Mouse (Mus musculus) adrenal gland, postnatal 0 days (tissue): ENCODE data around the gene Lrp5. TPM values are rescaled to one million over a fixed set of nuclear protein-coding genes. Genes with fewer than 3 reads are reported as not detected.

Source experiments
- polyA plus RNA-seq: library from polyadenylated mRNA; unstranded; fragments of >200 nt; fragmentation: Nextera tagmentation; extraction: Ambion mirVana; gene quantifications from 2 replicates; pipeline ENCODE4 v1.2.1, GENCODE M21; 2015

Lrp5 gene
- polyA plus RNA-seq, result 2.4 and 4.7 TPM in 2 replicates

DNA sequence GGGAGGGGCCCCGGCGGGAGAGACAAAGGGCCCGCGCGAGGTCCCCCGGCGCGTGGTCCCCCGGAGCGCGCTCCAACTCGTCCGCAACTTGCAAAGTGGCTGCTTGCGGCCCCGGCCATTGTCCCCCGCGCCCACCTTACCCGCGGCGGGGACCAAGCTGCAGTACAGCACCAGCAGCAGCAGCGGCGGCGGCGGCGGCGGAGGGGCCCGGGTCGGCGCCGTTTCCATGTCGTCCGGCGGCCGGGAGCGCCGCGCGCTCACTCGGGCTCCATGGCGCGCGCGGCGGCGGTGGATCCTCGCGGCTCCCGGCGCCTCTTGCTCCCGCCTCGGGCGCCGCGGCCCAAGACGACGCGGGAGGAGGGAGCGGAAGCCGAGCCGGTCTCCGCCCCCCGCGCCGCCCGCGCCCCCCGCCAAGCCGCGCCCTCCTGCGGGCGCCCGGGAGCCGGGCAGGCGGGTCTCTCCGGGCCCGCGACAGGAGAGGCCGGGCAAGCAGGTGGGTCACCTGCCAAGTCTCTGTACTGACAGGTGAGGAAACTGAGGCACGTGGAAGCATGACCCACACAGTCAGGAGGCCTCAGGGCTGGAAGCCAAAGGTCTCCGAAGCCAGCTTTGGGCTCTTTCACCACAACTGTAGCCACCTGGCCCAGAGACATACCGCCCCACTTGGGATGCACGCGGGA lies at the start of gene Lrp5:
Lrp5 (minus strand) TSS at position 350 of the 680 bp plus-strand sequence.

DNA sequence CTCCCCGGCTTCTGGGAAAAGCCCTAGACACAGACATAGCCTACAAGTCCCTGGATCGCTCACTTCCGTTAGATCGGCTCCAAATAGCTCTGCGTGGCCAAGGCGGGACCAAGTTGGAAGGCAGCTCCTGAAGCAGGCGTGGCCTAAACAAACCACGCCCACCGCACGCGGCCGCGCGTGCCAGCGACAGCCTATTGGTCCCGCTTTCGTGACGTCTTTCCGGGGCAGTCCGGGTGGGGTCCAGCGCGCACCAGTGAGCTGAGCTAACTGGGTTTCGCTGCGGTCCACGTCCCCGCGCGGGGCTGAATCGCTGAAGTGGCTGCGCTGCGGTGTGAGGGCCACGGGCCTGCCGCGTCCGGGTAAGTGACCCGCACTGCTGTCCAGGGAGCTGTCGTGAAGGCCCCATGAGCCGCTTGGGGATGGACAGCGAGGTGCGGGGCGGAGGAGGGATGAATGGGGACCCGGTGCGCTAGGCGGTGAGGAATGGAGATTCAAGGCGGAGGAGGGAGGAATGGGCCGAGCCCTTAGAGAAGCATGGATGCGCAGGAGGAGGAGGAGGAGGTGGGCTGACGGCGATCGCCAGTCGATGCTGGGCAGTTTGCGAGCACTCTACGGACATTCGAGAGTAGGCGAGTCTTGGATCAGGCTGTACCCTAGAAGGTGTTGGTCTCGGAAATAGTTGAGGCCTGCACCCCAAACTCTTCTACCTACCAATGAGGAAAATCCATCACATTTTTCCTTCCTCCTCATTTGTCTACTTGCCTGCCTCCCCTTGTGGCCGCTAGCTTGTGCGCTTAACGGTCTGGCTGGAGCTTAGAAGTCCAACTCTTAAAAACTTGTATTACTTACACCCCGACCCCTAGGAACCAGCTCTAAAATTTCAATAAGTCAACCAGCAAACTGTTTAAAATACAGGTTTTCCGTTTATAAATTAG lies 22.0 kb upstream of the Lrp5 start, which contains the start of gene 1810055G02Rik:
1810055G02Rik (plus strand) TSS at position 216 of the 935 bp plus-strand sequence.

GRCm38 (mm10) chr19:3575632-3576384 lies 110.6 kb downstream of the Lrp5 start, which contains the start of gene Ppp6r3:
Gene Ppp6r3, minus strand, starts transcription at chr19:3575749.

Other genes with a start within 250 kb of the Lrp5 start
- gene Ppp6r3, start 110.8 kb downstream of the Lrp5 start, polyA plus RNA-seq, result 18.9 and 30.8 TPM in 2 replicates
- gene 1810055G02Rik, start 21.7 kb upstream of the Lrp5 start, polyA plus RNA-seq, result 20.3 and 22.3 TPM in 2 replicates
- gene Kmt5b, start 80.9 kb upstream of the Lrp5 start, polyA plus RNA-seq, result 15.8 and 22.3 TPM in 2 replicates
- gene Chka, start 165.2 kb upstream of the Lrp5 start, polyA plus RNA-seq, result 22.5 and 45.6 TPM in 2 replicates
- gene Tcirg1, start 220.6 kb upstream of the Lrp5 start, polyA plus RNA-seq, result 25.1 and 40.7 TPM in 2 replicates
- 485 and 531 TPM in 2 replicates for gene Ndufs8, start 226.2 kb upstream of the Lrp5 start, polyA plus RNA-seq
- gene Aldh3b1, start 243.2 kb upstream of the Lrp5 start, polyA plus RNA-seq, result 81.3 and 172 TPM in 2 replicates
- 35.9 and 57.3 TPM in 2 replicates for gene Unc93b1, start 248.6 kb upstream of the Lrp5 start, polyA plus RNA-seq